Mouse (Mus musculus): ENCODE measurements around the gene Fxyd1. TPM values are rescaled to one million over a fixed set of nuclear protein-coding genes. Genes with fewer than 3 reads are reported as not detected.

Fxyd1 gene
- polyA plus RNA-seq, 1 experiment, result 156 TPM

- no peaks in the 10 kb centered on the region; the same call in 1 of the 2 replicates for H3K4me1 ChIP-seq (ENCODE audit: control insufficient read depth, insufficient read depth, low read length)
- H3K27ac ChIP-seq (ENCODE audit: insufficient read depth, low read length), result peak overlapping the region; percentile 65
- H3K4me3 ChIP-seq (ENCODE audit: insufficient read depth, low read length), result peak overlapping the region; percentile 85
- TF ChIP-seq POLR2A (IDR thresholded peaks at IDR 0.05; ENCODE audit: extremely low read depth, insufficient read depth, low read length), result 0 out of 2 replicates have a peak, but pooled peaks have one; percentile 41
- no peak for TF ChIP-seq CTCF (IDR thresholded peaks at IDR 0.05; ENCODE audit: extremely low read depth, insufficient read depth, low read length)
Observed at GRCm38 (mm10) chr7:31050921-31051320, 6.1 kb downstream of the Fxyd1 start.

- peak overlapping the region; percentile 65 for H3K27ac ChIP-seq (ENCODE audit: insufficient read depth, low read length)
- no peak for TF ChIP-seq CTCF (IDR thresholded peaks at IDR 0.05; ENCODE audit: extremely low read depth, insufficient read depth, low read length)
- no peak for TF ChIP-seq POLR2A (IDR thresholded peaks at IDR 0.05; ENCODE audit: extremely low read depth, insufficient read depth, low read length)
- no peaks in the 10 kb centered on the region; the same call in 1 of the 2 replicates for H3K4me1 ChIP-seq (ENCODE audit: control insufficient read depth, insufficient read depth, low read length)
- peak overlapping the region; percentile 85 for H3K4me3 ChIP-seq (ENCODE audit: insufficient read depth, low read length)
Observed at GRCm38 (mm10) chr7:31050487-31050886, 6.5 kb downstream of the Fxyd1 start.

- no peaks in the 10 kb centered on the region; the same call in 1 of the 2 replicates for H3K4me1 ChIP-seq (ENCODE audit: control insufficient read depth, insufficient read depth, low read length)
- H3K4me3 ChIP-seq (ENCODE audit: insufficient read depth, low read length), result peak overlapping the region; percentile 85
- H3K27ac ChIP-seq (ENCODE audit: insufficient read depth, low read length), result peak overlapping the region; percentile 11; the same call in 1 of the 2 replicates
- TF ChIP-seq CTCF (IDR thresholded peaks at IDR 0.05; ENCODE audit: extremely low read depth, insufficient read depth, low read length) (no peak), POLR2A (IDR thresholded peaks at IDR 0.05; ENCODE audit: extremely low read depth, insufficient read depth, low read length) (no peak)
Observed at GRCm38 (mm10) chr7:31049846-31050281, 7.1 kb downstream of the Fxyd1 start.

- peak overlapping the region; percentile 11; the same call in 1 of the 2 replicates for H3K27ac ChIP-seq (ENCODE audit: insufficient read depth, low read length)
- no peak for TF ChIP-seq POLR2A (IDR thresholded peaks at IDR 0.05; ENCODE audit: extremely low read depth, insufficient read depth, low read length)
- TF ChIP-seq CTCF (IDR thresholded peaks at IDR 0.05; ENCODE audit: extremely low read depth, insufficient read depth, low read length), result no peak
- peak overlapping the region; percentile 85 for H3K4me3 ChIP-seq (ENCODE audit: insufficient read depth, low read length)
- H3K4me1 ChIP-seq (ENCODE audit: control insufficient read depth, insufficient read depth, low read length), result no peaks in the 10 kb centered on the region; the same call in 1 of the 2 replicates
Observed at GRCm38 (mm10) chr7:31049135-31049845, 7.7 kb downstream of the Fxyd1 start.

GRCm38 (mm10) chr7:31042431-31042910 lies 14.5 kb downstream of the Fxyd1 start, which contains the start of gene Fxyd5:
TSS of gene Fxyd5 (minus strand) at chr7:31042481.
- no peak for TF ChIP-seq CTCF (IDR thresholded peaks at IDR 0.05; ENCODE audit: extremely low read depth, insufficient read depth, low read length)
- no peak for TF ChIP-seq POLR2A (IDR thresholded peaks at IDR 0.05; ENCODE audit: extremely low read depth, insufficient read depth, low read length)
- Histone ChIP-seq H3K4me1 (ENCODE audit: control insufficient read depth, insufficient read depth, low read length) (no peaks in the 10 kb centered on the region), H3K4me3 (ENCODE audit: insufficient read depth, low read length) (0 out of 2 replicates have a peak within 1 kb of the TSS, but pooled peaks have one; percentile 15), H3K27ac (ENCODE audit: insufficient read depth, low read length) (peak within 1 kb of the TSS; percentile 64; the same call in 1 of the 2 replicates)

- no peaks in the 10 kb centered on the region for H3K4me1 ChIP-seq (ENCODE audit: control insufficient read depth, insufficient read depth, low read length)
- 0 out of 2 replicates have a peak overlapping the region, but pooled peaks have one; percentile 15 for H3K4me3 ChIP-seq (ENCODE audit: insufficient read depth, low read length)
- H3K27ac ChIP-seq (ENCODE audit: insufficient read depth, low read length), result peak overlapping the region; percentile 64; the same call in 1 of the 2 replicates
- no peak for TF ChIP-seq CTCF (IDR thresholded peaks at IDR 0.05; ENCODE audit: extremely low read depth, insufficient read depth, low read length)
- TF ChIP-seq POLR2A (IDR thresholded peaks at IDR 0.05; ENCODE audit: extremely low read depth, insufficient read depth, low read length), result no peak
Observed at GRCm38 (mm10) chr7:31041662-31042315, 15.2 kb downstream of the Fxyd1 start.

GRCm38 (mm10) chr7:31041023-31041407 lies 16.0 kb downstream of the Fxyd1 start:
- Histone ChIP-seq H3K4me1 (ENCODE audit: control insufficient read depth, insufficient read depth, low read length) (no peaks in the 10 kb centered on the region), H3K27ac (ENCODE audit: insufficient read depth, low read length) (no peak overlapping the region), H3K4me3 (ENCODE audit: insufficient read depth, low read length) (no peak overlapping the region)
- TF ChIP-seq CTCF (IDR thresholded peaks at IDR 0.05; ENCODE audit: extremely low read depth, insufficient read depth, low read length), result no peak
- TF ChIP-seq POLR2A (IDR thresholded peaks at IDR 0.05; ENCODE audit: extremely low read depth, insufficient read depth, low read length), result no peak

GRCm38 (mm10) chr7:31040281-31041022 lies 16.5 kb downstream of the Fxyd1 start:
- TF ChIP-seq CTCF (IDR thresholded peaks at IDR 0.05; ENCODE audit: extremely low read depth, insufficient read depth, low read length) (no peak), POLR2A (IDR thresholded peaks at IDR 0.05; ENCODE audit: extremely low read depth, insufficient read depth, low read length) (no peak)
- no peak overlapping the region for H3K4me3 ChIP-seq (ENCODE audit: insufficient read depth, low read length)
- H3K27ac ChIP-seq (ENCODE audit: insufficient read depth, low read length), result no peak overlapping the region
- H3K4me1 ChIP-seq (ENCODE audit: control insufficient read depth, insufficient read depth, low read length), result no peaks in the 10 kb centered on the region

GRCm38 (mm10) chr7:31039011-31039410 lies 18.0 kb downstream of the Fxyd1 start:
- Histone ChIP-seq H3K4me1 (ENCODE audit: control insufficient read depth, insufficient read depth, low read length) (no peaks in the 10 kb centered on the region), H3K4me3 (ENCODE audit: insufficient read depth, low read length) (no peak overlapping the region), H3K27ac (ENCODE audit: insufficient read depth, low read length) (no peak overlapping the region)
- TF ChIP-seq POLR2A (IDR thresholded peaks at IDR 0.05; ENCODE audit: extremely low read depth, insufficient read depth, low read length), result no peak
- TF ChIP-seq CTCF (IDR thresholded peaks at IDR 0.05; ENCODE audit: extremely low read depth, insufficient read depth, low read length), result no peak
